Mouse (Mus musculus) adrenal gland, postnatal 36 days (tissue): ENCODE measurements around the gene Gm20388. TPM values are rescaled to one million over a fixed set of nuclear protein-coding genes. Genes with fewer than 3 reads are reported as not detected.

Experiments
- DNase-seq, 2 experiments: peaks; one replicate each; pipeline ENCODE4 v3.0.0; 2021; ENCODE audit warnings: mixed read lengths in 1 of 2
- total RNA-seq, 2 experiments: library from RNA; stranded (reverse); gene quantifications; 2 replicates each; pipeline ENCODE4 v1.2.3; 2021

The Gm20388 gene
- total RNA-seq, 2 experiments from 2014 or later: 2.4 to 7.4 TPM

DNA sequence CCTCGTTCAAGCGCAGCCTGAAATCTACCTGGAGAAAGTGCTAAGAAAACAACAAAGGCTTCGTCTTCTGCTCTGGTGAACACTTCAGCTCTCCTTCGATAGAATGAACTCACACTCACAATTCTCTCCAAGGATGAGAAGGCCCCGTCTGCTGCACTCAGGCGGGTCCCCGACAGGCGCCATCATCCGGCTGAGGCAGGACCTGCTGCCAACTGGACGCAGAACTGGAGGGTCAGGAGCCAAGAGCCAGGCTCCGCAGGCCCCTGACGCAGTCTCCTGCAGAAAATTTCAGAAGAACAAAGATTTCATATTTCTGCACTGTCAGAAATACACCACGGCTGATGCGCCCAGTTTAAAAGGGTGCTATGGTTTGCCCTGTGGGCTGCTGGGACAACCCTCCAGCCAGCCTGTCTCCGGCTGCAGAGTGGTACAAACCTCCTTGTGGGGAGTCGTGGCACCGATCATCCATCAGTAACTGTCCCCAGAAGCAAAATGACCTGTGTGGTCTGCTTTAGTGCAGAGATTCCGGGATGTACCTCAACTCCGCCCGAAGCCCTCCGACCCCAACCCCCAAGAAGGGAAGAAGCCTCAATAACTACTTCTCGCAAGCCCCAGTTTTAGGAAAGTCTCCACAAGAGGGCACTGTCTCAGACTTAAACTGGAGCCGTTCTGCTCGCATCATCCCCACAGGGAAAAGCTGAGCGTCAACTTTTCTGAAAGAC lies 3732.8 kb downstream of the Gm20388 start:
- DNase-seq: peak; percentile 41 to 74

DNA sequence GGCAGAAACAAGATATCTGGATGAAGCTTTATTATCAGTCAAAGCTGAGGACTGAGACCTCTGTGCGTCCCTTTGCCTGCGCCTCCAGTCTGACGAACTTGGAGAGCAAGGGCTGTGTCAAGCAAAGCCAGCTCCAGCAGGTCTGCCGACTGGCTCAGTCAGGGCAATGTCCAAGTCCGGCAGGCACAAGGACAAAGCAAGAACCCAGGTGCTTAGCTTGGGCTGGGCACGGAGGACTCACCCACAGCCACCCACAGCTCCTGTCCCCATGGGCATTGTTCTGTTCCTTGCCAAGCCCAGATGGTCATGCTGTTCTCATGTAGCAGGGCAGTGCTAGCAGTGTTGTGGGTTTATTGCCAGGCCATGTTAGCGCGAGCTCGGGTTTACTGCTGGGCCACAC lies 3734.6 kb downstream of the Gm20388 start:
- DNase-seq: no peak

DNA sequence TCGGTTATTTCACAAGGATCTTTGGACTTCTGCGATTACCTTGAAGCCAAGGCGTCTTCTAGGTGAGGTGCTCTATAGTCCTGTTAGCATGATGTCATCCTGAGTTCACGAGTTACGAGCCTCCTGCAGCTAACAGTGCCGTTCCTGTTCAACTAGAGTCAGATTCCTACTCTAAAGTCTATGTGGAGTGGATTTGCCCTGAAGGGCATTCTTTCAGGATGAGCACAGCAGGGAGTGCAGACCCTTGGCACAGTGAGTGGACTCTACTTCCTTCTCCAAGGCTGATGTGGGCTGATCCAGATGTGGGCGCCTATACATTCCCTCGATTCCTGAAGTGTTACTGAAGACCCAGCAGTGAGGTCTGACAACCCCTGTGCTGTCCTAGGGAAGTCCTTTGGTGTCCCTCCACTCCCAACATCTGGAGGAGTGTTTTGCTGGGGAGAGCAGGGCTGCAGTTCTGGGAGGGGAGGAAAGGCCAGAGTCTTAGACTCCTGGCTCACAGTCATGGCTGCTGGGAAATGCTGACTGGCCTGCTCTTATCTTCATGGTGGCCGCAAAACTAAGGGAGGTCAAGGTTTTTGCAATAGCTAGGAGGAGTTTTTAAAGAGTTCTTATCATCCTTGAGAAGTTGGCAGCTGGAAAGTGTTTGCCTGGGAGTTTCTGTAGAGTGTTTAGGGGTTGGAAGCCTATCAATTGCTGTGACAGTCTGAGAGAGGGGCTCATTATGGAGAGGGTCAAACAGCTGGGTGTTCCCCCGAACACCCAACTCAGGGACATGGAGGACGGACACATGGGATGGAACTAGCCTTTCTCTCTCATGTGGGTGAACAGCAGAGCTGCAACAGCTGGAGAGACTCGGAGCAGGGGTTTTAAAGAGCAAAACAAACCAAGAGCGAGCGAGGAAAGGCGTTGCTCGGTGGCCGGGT lies 3737.9 kb downstream of the Gm20388 start:
- peak; percentile 58 for DNase-seq

DNA sequence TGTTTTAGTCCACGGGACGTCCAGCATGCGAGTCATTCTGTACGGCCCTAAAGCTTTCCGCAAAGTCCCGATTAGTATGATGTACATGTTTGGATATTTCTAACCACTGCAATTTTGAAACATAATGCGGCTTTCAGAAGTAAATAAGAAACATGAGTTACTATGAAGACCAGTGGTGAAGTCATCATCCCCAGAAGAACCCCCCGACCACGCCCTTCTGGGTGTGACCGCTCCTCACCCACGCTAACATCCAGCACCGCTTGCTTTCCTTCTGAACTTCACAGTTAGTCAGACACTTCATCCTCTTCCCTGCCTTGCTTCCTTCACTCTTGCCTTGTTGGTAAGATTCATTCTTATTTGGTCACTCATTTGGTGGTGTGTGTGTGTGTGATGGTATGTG lies 3738.8 kb downstream of the Gm20388 start:
- no peak for DNase-seq

DNA sequence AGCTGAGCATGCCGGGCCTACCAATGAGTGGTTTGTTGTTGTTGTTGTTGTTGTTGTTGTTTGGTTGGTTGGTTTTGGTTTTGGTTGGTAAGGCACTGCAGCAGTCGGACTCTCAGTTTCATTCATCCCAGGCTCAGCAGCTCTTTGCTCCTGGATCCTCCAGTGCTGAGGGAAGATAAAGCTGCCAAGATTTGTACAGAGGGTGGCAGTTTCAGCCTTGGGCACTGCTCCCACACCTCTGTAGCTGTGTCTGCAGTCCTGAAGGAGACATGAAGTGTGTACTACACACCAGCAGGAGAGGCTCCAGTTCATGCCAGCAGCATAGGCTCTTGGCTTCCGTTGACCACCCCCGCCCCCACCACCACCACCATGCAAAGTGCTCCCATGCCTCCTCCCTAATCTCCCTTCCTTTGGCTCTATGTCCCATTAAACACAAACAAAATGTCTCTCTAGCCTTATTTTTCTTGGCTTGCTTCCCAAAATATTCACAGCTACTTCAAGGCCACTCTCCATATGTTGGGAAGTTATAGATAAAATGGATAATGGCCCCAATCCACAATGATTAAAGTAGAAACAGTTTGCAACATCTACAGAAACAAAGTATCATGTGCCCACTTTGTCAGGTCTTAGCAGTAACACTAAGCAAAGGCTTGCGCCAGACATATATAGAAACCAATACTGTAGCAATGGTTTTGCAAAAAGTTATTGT lies 3740.9 kb downstream of the Gm20388 start:
- DNase-seq: peak in 1 of 2 experiments; percentile 24

DNA sequence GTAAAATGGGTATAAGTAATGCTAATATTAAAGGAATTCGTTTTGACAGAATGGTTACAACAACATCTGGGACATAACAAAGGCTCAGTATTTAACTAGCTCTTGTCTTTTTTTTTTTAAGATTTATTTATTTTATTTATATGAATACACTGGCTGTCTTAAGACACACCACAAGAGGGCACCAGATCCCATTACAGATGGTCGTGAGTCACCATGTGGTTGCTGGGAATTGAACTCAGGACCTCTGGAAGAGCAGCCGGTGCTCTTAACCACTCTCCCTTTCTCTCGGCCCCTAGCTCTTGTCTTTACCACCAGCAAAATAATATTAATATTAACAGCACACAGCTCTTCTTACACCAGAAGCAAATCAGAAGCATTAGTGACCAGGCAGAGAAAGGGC lies 3742.0 kb downstream of the Gm20388 start:
- no peak for DNase-seq

DNA sequence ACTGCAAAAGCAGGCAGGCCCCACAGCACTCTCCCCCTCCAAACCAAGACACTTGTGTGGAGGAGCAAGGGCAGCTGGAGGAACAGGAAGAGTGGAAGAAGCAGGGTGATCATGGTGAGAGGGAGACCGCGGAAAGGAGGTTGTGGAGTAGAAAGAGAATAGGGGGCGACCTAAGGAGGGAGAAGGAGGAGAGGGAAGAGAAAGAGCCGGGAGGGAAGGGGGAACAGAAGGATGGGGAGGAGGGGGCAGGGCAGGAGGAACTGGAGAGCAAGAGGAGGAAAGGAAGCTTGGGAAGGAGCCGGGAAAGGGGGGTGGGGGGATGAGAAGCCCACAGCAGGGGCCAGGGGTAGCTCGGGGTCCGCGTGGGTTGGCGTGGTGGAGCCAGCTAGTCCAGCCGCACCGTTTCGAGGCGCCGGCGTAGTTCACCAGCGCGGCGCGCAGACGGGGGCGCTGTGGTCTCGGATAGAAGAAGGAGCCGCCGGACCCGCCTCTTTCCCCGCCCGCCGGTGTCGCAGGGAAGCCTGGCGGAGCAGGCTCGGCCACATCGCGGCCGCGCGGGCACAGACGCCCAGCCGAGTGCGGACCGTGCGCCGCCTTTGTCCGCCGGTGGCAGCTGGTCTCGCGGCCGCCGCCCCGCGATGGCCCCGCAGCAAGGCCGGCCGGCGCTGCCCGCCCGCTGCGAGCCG lies 3742.8 kb downstream of the Gm20388 start, which contains the start of gene Rhou:
Rhou (plus strand) TSS at position 622 of the 686 bp plus-strand sequence.
- DNase-seq: peak; percentile 97 to 98

DNA sequence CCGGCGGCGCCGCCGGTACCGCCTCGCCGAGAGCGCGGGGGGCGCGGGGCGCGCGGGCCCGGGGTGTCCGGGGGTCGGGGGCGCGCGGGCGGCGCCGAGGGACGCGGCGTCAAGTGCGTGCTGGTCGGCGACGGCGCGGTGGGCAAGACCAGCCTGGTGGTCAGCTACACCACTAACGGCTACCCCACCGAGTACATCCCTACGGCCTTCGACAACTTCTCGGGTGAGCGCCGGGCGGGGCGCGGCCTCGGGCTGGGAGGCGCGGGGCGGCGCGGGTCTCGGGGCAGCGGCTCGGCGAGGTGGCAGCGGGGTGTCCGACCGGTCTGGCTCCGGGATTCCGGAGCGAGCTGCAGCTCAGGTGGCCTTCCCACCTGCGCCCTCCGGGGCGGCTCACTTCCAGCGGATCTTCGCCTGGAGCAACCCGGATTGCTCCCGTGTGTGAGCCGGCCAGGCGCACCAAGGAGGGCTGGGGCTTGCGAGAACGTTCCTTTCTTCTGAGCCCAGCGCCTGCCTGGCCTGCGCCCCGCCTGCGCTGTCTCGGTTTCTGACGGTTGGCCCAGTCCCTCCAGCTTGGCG lies 3743.4 kb downstream of the Gm20388 start:
- peak; percentile 74 to 78 for DNase-seq

DNA sequence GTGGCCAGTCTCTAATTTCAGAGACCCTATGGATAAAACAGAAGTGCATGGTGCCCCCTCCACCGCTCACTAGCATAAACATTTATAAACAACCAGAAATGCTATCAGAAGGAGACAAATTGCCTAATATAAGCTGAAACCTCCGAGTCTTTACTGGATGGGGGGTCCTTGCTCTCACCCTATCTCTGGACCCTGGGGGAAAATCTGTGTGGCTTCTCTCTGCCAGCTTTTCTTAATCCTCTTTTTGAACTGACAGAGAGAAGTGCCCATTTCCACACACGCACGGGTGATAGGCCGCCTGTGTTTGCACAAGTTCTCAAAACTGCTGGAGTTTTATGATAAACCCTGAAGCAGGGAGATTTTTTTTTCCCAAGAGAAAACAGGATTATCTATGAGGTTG lies 3744.1 kb downstream of the Gm20388 start:
- no peak for DNase-seq

DNA sequence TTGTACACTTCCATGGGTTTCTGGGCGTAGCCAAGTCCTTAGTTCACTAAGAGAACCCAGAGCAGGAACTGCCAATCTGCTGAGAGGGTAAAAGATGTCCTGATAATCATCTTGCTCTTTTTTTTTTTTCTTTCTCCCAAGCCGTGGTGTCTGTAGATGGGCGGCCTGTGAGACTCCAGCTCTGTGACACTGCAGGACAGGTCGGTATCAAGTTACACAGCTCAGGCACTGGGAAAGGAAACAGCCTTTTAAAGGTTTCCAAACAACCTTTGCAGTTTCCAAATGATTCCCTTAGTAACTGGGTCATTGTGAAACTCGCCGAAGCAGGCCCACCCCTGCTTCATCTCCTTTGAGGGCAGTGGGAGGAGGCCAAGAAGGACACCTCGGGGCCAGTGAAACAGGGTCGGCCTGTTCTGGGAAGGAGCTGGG lies 3744.7 kb downstream of the Gm20388 start:
- peak; percentile 35 to 40 for DNase-seq

DNA sequence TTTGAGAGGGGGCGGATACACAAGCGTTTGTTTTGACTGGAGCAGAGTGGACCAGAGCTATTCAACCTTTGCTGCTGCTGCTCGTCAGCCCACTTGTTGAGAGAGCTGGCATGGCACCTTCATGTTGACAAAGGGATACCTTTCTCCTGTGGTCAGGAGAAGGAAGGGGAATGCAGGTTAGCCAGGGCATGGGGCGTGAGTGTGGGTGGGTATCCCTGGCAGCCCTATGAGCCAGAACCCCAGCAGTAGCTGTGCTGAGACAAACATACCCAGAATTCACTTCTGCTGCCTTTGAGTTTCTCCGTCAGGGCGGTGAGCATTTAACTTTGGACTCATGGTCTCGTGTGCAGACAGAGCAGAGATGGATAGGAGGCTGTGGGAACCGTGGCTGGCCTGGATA lies 3747.2 kb downstream of the Gm20388 start:
- DNase-seq: no peak

DNA sequence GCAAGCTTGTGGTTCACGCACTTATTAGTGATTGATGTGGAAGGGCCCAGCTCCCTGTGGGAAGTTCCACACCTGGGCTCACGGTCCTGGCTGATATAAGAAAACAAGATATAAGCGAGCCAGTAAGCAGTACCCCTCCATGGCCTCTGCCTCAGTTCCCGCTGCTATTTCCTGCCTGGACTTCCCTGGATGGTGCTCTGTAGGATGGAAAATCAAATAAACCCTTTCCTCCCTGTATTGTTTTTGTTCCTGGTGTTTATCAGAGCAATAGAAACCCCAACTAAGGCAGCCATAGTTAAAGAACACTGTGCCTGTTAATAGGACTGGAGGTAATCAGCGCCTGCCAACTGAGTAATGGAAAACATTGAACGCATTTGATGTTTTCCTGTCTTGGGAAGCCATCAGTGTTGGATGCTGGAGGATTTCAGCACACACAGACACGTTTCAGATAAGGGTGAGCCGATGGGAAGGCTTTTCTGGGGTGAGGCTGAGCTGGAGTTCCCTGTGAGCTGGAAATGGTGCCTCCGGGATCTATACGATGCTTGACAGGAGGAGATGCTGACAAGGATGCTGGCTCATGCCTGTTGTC lies 3748.9 kb downstream of the Gm20388 start:
- DNase-seq: no peak

DNA sequence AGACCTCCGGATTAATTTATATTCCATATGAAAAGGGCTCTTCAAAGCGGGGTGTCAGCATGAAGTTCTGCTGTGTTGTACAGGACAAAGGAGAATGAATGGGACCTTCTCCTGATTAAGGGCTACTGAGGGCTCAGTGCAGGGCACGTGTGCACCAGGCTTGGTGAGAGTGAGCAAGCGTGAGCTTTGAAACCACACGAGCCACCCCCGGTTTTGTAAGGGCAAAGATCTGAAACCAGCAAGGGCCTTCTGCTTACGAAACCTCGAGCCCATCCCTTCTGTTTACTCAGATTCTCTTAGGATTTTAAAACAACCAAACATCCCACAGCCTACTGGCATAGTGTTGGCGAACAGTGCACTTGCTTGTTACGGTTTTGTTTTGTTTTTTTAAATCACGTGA lies 3750.9 kb downstream of the Gm20388 start:
- DNase-seq: no peak

DNA sequence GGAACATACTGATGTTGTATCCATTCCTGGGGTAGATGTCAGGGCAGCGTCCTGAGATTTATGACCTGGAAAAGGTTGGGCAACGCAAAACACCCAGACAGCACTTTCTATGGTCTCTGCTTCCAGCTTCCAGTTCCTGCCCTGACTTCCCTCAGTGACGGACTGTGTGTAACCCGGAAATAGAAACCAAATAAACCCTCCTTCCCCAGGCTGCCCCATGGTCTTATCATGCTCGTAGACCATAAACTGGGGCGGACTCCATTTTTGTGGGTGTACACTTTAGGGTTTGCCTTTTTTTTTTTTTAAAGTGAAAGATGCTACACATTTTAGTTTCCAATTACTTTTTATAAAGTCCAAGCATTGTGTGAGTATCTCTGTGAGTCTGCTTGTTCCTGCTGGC lies 3754.9 kb downstream of the Gm20388 start:
- DNase-seq: no peak

DNA sequence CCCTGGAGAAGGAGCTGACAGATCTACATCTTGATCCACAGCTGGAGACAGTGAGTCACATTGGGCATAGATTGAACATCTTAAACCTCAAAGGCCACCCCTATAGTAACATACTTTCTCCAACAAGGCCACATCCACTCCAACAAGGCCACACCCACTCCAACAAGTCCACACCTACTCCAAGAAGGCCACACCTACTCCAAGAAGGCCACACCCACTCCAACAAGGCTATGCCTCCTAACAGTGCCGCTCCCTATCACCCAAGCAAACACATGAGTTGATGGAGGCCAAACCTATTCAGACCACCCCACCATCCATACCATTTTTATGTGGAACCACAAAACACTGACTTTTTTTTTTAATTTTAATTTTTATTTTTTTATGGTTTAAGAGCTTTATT lies 3756.2 kb downstream of the Gm20388 start:
- DNase-seq: no peak

DNA sequence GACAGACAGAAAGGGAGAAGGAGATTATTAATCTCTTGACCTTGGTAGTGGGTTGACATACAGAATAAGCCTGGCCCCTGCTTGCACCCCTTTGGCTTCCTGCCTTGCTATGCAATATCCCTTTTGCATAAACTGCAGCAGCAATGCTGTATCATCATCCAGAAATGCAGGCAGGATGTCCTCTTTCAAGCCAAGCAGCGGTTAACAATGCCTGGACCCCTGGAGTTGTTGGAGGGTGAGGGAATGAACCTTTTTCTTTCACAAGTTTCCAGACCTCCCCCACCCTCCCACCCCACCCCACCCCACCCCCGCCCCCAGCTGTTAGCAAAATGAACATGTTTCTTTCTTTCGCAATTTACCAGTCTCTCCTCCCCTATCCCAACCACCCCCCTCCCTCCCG lies 3758.0 kb downstream of the Gm20388 start:
- no peak for DNase-seq

DNA sequence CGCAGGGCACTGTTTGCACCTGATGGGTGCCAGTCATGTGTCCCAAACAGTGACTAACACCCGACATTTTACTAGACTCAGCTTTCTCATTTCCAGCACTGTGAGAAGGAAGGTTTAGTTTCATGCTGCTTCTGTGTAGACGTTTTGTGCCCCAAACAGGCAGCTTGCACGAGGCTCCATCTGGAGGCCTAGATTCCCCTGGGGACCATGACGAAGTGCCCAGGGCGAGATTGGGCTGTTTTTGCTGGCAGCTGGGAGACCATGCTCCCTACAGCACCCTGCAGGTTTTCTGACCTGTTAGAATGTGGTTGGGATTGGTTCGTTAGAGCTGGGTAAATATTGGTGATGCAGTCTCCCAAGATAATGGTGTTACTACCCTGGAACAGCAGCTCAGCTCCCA lies 3760.1 kb downstream of the Gm20388 start:
- DNase-seq: no peak

DNA sequence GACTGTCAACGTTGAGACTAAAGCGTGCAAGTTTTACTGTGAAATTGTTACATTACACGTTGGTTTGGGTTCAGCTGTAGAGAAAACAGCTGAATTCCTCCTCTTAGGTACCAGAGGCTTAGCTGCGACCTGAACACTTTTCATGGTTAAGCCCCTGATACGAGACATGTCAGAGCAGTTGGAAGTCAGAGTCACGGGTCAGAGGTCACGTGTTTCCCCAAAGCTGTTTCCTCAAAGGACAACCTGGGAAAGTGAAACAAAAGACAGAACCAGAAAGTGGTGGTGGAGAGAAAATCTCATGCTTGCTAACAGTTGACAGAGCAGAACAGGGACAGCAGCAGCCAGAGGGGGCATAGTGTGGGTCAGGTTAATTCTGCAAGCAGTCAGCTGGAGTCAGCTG lies 3760.8 kb downstream of the Gm20388 start:
- DNase-seq: no peak

DNA sequence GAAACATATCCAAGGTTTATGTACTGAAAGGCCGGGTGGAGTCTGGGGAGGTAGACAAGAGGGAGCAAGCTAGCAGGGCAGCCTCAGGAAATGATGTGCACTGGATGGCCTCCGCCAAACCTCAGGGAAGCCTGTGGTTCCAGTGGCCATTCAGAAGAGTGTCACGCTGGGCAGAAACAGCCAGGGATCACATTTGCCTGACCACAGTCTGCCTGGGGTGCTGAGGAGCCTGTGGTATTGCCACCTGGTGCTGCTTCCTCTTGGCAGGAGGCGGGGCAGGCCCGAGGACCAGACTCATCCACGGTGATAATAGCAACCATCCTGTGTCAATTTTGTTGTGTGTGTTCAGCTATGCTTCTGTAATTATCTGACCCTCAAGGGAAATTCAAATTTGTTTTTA lies 3762.0 kb downstream of the Gm20388 start:
- no peak for DNase-seq

DNA sequence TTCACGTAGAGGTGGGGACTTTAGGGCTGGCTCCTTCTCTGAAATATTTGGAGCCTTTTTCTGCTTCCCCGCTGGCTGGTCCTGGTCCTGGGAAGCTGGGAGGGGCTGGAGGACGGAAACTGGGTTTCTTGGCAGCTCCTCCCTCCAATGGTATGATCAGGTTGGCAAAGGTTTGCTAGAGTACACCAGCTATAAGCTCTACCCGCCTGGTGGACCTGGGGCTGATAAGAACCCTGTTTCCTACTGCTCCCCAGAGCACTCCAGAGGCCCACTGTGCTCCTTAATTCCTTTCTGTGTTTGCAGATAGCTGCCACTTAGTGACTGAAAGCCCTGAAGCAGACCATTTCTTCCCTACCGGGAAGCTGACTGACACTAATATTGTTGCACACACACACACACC lies 3765.0 kb downstream of the Gm20388 start:
- DNase-seq: no peak

DNA sequence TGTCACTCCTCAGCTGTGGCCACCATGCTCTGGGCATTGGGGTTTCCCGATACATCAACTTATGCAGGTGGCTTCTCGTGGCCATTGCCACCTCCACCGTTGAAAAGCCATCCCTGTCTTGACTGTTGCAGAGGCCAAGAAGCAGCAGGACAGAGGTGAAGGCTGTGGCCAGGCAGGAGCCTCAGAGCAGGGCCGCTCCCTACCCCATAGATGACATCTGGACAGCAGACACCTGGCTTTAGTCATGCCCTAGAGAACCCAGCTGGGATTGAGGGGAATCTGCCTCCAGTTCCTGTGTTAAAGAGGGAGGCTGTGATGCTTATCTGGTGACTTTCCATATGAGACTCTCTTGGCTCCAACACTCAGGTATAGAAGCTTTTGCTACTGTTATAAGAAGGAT lies 3767.7 kb downstream of the Gm20388 start:
- no peak for DNase-seq
